Mouse (Mus musculus): Measurements from ENCODE around the gene Synj2. TPM values are rescaled to one million over a fixed set of nuclear protein-coding genes. Genes with fewer than 3 reads are reported as not detected.

Synj2 gene
- polyA plus RNA-seq, 1 experiment from 2014 or later = 2.2 TPM

- 25% methylated on average over 5 of the region's 5 CpGs for WGBS
- H3K9me3 ChIP-seq (ENCODE audit: control insufficient read depth, low read length) = no peaks in the 10 kb centered on the region
- no peak overlapping the region for H3K27ac ChIP-seq (ENCODE audit: low read depth, low read length)
- no peaks in the 10 kb centered on the region for H3K4me1 ChIP-seq (ENCODE audit: control insufficient read depth, insufficient read depth, low read length)
- H3K27me3 ChIP-seq (ENCODE audit: control insufficient read depth, insufficient read depth, low read length) = no peaks in the 10 kb centered on the region
- H3K9ac ChIP-seq (replicated peaks; ENCODE audit: low read depth, low read length) = no peak overlapping the region
- peaks cover 13% of the 10 kb centered on the region; the same call in 1 of the 2 replicates for H3K36me3 ChIP-seq (ENCODE audit: control insufficient read depth, insufficient read depth, low read length)
- no peak for ATAC-seq (ENCODE audit: low read depth)
- H3K4me3 ChIP-seq (ENCODE audit: low read depth, low read length) = no peak overlapping the region
- no peak overlapping the region for H3K4me2 ChIP-seq (ENCODE audit: low read depth, low read length)
These were observed 113.9 kb downstream of the Synj2 start for GRCm38 (mm10) chr17:6054934-6055355.

GRCm38 (mm10) chr17:6062793-6063192 is 121.7 kb downstream of the Synj2 start:
- Histone ChIP-seq H3K27me3 (ENCODE audit: control insufficient read depth, insufficient read depth, low read length) (no peaks in the 10 kb centered on the region), H3K9ac (replicated peaks; ENCODE audit: low read depth, low read length) (no peak overlapping the region), H3K4me2 (ENCODE audit: low read depth, low read length) (no peak overlapping the region), H3K4me1 (ENCODE audit: control insufficient read depth, insufficient read depth, low read length) (no peaks in the 10 kb centered on the region), H3K4me3 (ENCODE audit: low read depth, low read length) (no peak overlapping the region), H3K27ac (ENCODE audit: low read depth, low read length) (no peak overlapping the region), H3K9me3 (ENCODE audit: control insufficient read depth, low read length) (no peaks in the 10 kb centered on the region), H3K36me3 (ENCODE audit: control insufficient read depth, insufficient read depth, low read length) (peaks cover 35% of the 10 kb centered on the region)
- 83% methylated on average over 8 of the region's 8 CpGs for WGBS
- no peak for ATAC-seq (ENCODE audit: low read depth)

DNA sequence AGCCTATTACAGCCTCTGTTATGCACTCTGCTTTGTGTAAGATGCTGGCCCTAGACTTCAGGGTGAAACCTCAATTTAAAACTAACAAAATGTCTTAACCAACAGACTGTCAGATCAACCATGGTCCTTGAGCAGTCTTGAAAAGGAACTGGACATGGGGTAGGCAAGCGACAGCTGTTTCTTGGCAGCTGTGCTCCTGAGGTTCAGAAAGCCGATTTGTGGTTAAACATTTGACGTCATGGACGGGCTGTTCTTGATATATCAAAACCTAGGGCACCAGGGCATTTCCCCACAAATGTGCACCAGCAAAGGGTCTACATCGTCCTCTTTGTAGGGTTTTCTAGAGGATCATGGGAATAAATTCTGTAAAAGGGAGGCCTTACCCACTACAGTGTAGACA is 122.5 kb downstream of the Synj2 start:
- no peaks in the 10 kb centered on the region for H3K4me1 ChIP-seq (ENCODE audit: control insufficient read depth, insufficient read depth, low read length)
- H3K9me3 ChIP-seq (ENCODE audit: control insufficient read depth, low read length) = no peaks in the 10 kb centered on the region
- no peak overlapping the region for H3K4me2 ChIP-seq (ENCODE audit: low read depth, low read length)
- H3K4me3 ChIP-seq (ENCODE audit: low read depth, low read length) = no peak overlapping the region
- 92% methylated on average over 5 of the region's 5 CpGs for WGBS
- no peaks in the 10 kb centered on the region for H3K27me3 ChIP-seq (ENCODE audit: control insufficient read depth, insufficient read depth, low read length)
- no peak for ATAC-seq (ENCODE audit: low read depth)
- H3K9ac ChIP-seq (replicated peaks; ENCODE audit: low read depth, low read length) = no peak overlapping the region
- H3K27ac ChIP-seq (ENCODE audit: low read depth, low read length) = no peak overlapping the region
- peaks cover 35% of the 10 kb centered on the region for H3K36me3 ChIP-seq (ENCODE audit: control insufficient read depth, insufficient read depth, low read length)

GRCm38 (mm10) chr17:6066021-6066420 is 124.9 kb downstream of the Synj2 start:
- Histone ChIP-seq H3K9ac (replicated peaks; ENCODE audit: low read depth, low read length) (no peak overlapping the region), H3K27me3 (ENCODE audit: control insufficient read depth, insufficient read depth, low read length) (no peaks in the 10 kb centered on the region), H3K9me3 (ENCODE audit: control insufficient read depth, low read length) (no peaks in the 10 kb centered on the region), H3K4me2 (ENCODE audit: low read depth, low read length) (no peak overlapping the region), H3K27ac (ENCODE audit: low read depth, low read length) (no peak overlapping the region), H3K4me3 (ENCODE audit: low read depth, low read length) (no peak overlapping the region), H3K4me1 (ENCODE audit: control insufficient read depth, insufficient read depth, low read length) (no peaks in the 10 kb centered on the region), H3K36me3 (ENCODE audit: control insufficient read depth, insufficient read depth, low read length) (peaks cover 43% of the 10 kb centered on the region)
- ATAC-seq (ENCODE audit: low read depth) = no peak
- WGBS = 98% methylated on average over 2 of the region's 2 CpGs

GRCm38 (mm10) chr17:6067613-6068012 is 126.5 kb downstream of the Synj2 start:
- no peak for ATAC-seq (ENCODE audit: low read depth)
- H3K36me3 ChIP-seq (ENCODE audit: control insufficient read depth, insufficient read depth, low read length) = peaks cover 48% of the 10 kb centered on the region
- no peaks in the 10 kb centered on the region for H3K4me1 ChIP-seq (ENCODE audit: control insufficient read depth, insufficient read depth, low read length)
- no peaks in the 10 kb centered on the region for H3K27me3 ChIP-seq (ENCODE audit: control insufficient read depth, insufficient read depth, low read length)
- no peak overlapping the region for H3K4me2 ChIP-seq (ENCODE audit: low read depth, low read length)
- WGBS = 96% methylated on average over 7 of the region's 7 CpGs
- H3K9me3 ChIP-seq (ENCODE audit: control insufficient read depth, low read length) = no peaks in the 10 kb centered on the region
- H3K27ac ChIP-seq (ENCODE audit: low read depth, low read length) = no peak overlapping the region
- H3K4me3 ChIP-seq (ENCODE audit: low read depth, low read length) = no peak overlapping the region
- no peak overlapping the region for H3K9ac ChIP-seq (replicated peaks; ENCODE audit: low read depth, low read length)

DNA sequence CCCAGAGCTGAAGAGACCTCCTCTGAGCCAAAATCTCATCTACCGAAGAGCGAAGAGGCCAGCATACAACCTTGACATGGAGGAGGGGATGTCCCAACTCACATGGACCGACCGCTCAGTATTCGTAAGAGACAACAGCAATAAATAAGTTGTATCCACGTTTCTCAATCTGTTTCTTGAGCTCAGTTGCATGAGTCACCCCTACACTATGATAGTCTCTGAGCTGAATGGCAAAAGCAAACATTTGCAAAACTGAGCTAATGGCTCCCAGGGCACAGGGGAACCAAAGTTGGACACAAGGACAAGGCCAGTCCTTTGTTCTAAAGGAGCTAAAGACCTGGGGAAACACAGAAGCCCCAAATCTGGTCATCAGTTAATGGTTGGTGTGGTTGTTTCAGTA is 128.8 kb downstream of the Synj2 start:
- no peak for ATAC-seq (ENCODE audit: low read depth)
- Histone ChIP-seq H3K4me2 (ENCODE audit: low read depth, low read length) (no peak overlapping the region), H3K4me1 (ENCODE audit: control insufficient read depth, insufficient read depth, low read length) (no peaks in the 10 kb centered on the region), H3K27ac (ENCODE audit: low read depth, low read length) (no peak overlapping the region), H3K4me3 (ENCODE audit: low read depth, low read length) (no peak overlapping the region), H3K9ac (replicated peaks; ENCODE audit: low read depth, low read length) (no peak overlapping the region), H3K36me3 (ENCODE audit: control insufficient read depth, insufficient read depth, low read length) (peaks cover 40% of the 10 kb centered on the region; the same call in 1 of the 2 replicates), H3K9me3 (ENCODE audit: control insufficient read depth, low read length) (no peaks in the 10 kb centered on the region), H3K27me3 (ENCODE audit: control insufficient read depth, insufficient read depth, low read length) (no peaks in the 10 kb centered on the region)
- 98% methylated on average over 6 of the region's 6 CpGs for WGBS

GRCm38 (mm10) chr17:6073405-6073804 is 132.3 kb downstream of the Synj2 start:
- Histone ChIP-seq H3K27me3 (ENCODE audit: control insufficient read depth, insufficient read depth, low read length) (no peaks in the 10 kb centered on the region), H3K4me1 (ENCODE audit: control insufficient read depth, insufficient read depth, low read length) (peaks cover 4% of the 10 kb centered on the region), H3K4me2 (ENCODE audit: low read depth, low read length) (no peak overlapping the region), H3K9me3 (ENCODE audit: control insufficient read depth, low read length) (no peaks in the 10 kb centered on the region), H3K36me3 (ENCODE audit: control insufficient read depth, insufficient read depth, low read length) (peaks cover 29% of the 10 kb centered on the region; the same call in 1 of the 2 replicates), H3K9ac (replicated peaks; ENCODE audit: low read depth, low read length) (no peak overlapping the region), H3K4me3 (ENCODE audit: low read depth, low read length) (no peak overlapping the region), H3K27ac (ENCODE audit: low read depth, low read length) (no peak overlapping the region)
- 23% methylated on average over 7 of the region's 7 CpGs for WGBS
- ATAC-seq (ENCODE audit: low read depth) = no peak

GRCm38 (mm10) chr17:6079287-6080122 is 138.4 kb downstream of the Synj2 start, which contains the start of the genes Serac1 and Gtf2h5:
Serac1 (minus strand) TSS chr17:6079741.
Gtf2h5 (plus strand) TSS chr17:6079786.
- Histone ChIP-seq H3K4me1 (ENCODE audit: control insufficient read depth, insufficient read depth, low read length) (peaks cover 13% of the 10 kb centered on the region), H3K9ac (replicated peaks; ENCODE audit: low read depth, low read length) (peak within 1 kb of the TSS; percentile 86), H3K9me3 (ENCODE audit: control insufficient read depth, low read length) (no peaks in the 10 kb centered on the region), H3K27me3 (ENCODE audit: control insufficient read depth, insufficient read depth, low read length) (no peaks in the 10 kb centered on the region), H3K36me3 (ENCODE audit: control insufficient read depth, insufficient read depth, low read length) (peaks cover 6% of the 10 kb centered on the region), H3K27ac (ENCODE audit: low read depth, low read length) (peak within 1 kb of the TSS; percentile 86), H3K4me2 (ENCODE audit: low read depth, low read length) (peak within 1 kb of the TSS; percentile 53), H3K4me3 (ENCODE audit: low read depth, low read length) (peak within 1 kb of the TSS; percentile 84)
- WGBS = under 1% methylated on average over 70 of the region's 70 CpGs
- ATAC-seq (ENCODE audit: low read depth) = peak; percentile 97

GRCm38 (mm10) chr17:6083323-6083890 is 142.3 kb downstream of the Synj2 start:
- Histone ChIP-seq H3K27ac (ENCODE audit: low read depth, low read length) (no peak overlapping the region), H3K4me2 (ENCODE audit: low read depth, low read length) (no peak overlapping the region), H3K9ac (replicated peaks; ENCODE audit: low read depth, low read length) (no peak overlapping the region), H3K27me3 (ENCODE audit: control insufficient read depth, insufficient read depth, low read length) (no peaks in the 10 kb centered on the region), H3K36me3 (ENCODE audit: control insufficient read depth, insufficient read depth, low read length) (peaks cover 13% of the 10 kb centered on the region), H3K9me3 (ENCODE audit: control insufficient read depth, low read length) (no peaks in the 10 kb centered on the region), H3K4me1 (ENCODE audit: control insufficient read depth, insufficient read depth, low read length) (peaks cover 9% of the 10 kb centered on the region), H3K4me3 (ENCODE audit: low read depth, low read length) (no peak overlapping the region)
- WGBS = 94% methylated on average over 5 of the region's 5 CpGs
- ATAC-seq (ENCODE audit: low read depth) = no peak
